Mouse (Mus musculus) left cerebral cortex, postnatal 25 days (tissue): ENCODE measurements at regions not wholly inside any gene's neighbourhood (a gene's known extent, or its start where the extent isn't known, plus 50 kb on each side); places are given as distances from the start of the nearest gene placed in this dataset.

Experiments
- DNase-seq, 2 experiments: peaks; one replicate each; pipeline ENCODE4 v3.0.0; 2022; ENCODE audit warnings: low spot score in 2 of 2, mixed read lengths in 1 of 2
- intact Hi-C: fragments of 180-260 bp; cut with DNase I; formaldehyde crosslinking; loops from one replicate; pipeline ENCODE4 v1.15.1; 2025

DNA sequence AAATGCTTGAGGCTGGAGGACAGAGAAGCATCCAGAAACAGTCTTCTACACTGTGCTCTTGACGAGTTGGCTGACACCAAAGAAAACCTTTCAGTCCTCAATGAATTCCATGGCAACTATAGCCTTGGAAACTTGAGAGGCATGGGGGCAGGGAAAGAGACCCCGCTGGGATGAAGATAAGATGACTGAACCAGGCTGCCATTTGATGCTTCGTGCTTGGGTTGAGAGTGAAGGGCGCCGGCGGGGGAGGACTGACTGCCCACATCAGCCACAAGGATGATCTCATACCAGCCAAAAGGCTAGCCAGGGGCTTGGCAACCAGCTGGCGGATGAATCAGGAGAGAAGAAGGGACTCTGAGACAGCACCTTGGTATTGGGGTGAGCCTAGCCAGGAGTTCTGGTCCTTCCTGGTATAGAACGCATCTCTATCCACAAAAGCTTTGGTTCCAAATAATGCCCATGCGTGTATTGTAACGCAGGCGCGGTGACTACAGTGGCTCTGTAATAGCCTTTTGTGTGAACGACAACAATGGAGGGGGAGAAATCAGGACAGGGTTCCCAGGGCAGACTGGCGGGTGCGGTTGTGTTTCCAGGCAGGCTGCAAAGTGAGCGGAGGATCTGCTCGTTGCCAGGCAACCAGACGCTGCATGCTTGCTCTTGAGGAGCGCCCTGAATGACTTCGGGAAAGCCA is 55.0 kb upstream of the Dars start:
- peak; percentile 81 to 84 for DNase-seq
- intact Hi-C loops, result loop anchor here (5.0 kb wide), 2 partner anchors 55 to 120 kb away; partner anchors contain the start of genes Cxcr4 and Dars

GRCm38 (mm10) chr1:128470786-128471185 is 53.6 kb upstream of the Dars start:
- DNase-seq, result no peak
- intact Hi-C loops, result loop anchor here (5.0 kb wide), 2 partner anchors 53 to 122 kb away; partner anchors contain the start of genes Cxcr4 and Dars

DNA sequence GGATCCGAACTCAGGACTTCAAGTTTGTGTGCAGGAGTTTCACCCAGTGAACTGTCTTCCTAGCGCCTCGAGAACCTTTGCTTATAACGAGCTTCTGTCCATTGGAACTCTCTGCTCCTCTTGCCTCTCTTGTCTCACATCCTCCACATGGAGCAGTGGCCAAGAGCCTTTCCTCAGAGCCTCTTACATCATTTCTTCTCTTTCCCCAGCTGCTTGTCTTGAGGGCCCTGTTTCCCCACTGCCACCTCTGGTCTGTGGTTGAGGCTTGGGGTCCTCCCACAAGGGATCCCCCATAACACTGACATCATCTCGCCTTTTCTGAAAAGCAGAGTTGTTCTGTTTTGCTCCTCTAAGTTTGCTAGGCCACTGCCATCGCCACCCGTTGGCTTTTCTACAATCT is 51.9 kb upstream of the Dars start:
- DNase-seq, result no peak
- intact Hi-C loops, result no loop called here
